ENCODE assay signal across 8 mouse cellular contexts in genomic region chr13:94788771-94789649, GRCm38 (mm10). TPM values are rescaled to one million over a fixed set of nuclear protein-coding genes. Genes with fewer than 3 reads are reported as not detected.
DNase-seq lines count a peak whose midpoint lies in the region; ATAC-seq and TF ChIP-seq lines count a peak whose summit lies in the region.

Gene Tbca, plus strand, starts transcription at chr13:94788910.

- WGBS in forebrain, embryonic 16.5 days: under 1% methylated on average over 74 of the region's 81 CpGs
- WGBS in lung, embryonic 14.5 days: under 1% methylated on average over 80 of the region's 81 CpGs
- WGBS in olfactory bulb, adult 2 months: under 1% methylated on average over 81 of the region's 81 CpGs
- under 1% methylated on average over 80 of the region's 81 CpGs for WGBS in thymus, adult 2 months

- TF ChIP-seq CTCF in layer of hippocampus, adult 2 months (conservative IDR thresholded peaks at IDR 0.05): no peak
- no peak for TF ChIP-seq CTCF in lung, embryonic 14.5 days (IDR thresholded peaks at IDR 0.05; ENCODE audit: low read depth)
- TF ChIP-seq CTCF in olfactory bulb, adult 2 months (IDR thresholded peaks at IDR 0.05; ENCODE audit: insufficient read depth, low read depth, low read length): no peak
- no peak; the same call in 1 of the 2 replicates for TF ChIP-seq CTCF in thymus, adult 2 months (IDR thresholded peaks at IDR 0.05; ENCODE audit: borderline replicate concordance, control insufficient read depth, extremely low read depth, insufficient read depth, low read length, poor library complexity)

- intact Hi-C loops in heart, postnatal 36 days (cut with DNase I): loop anchor here (1.0 kb wide), 1 partner anchor 187 kb away; the partner anchor contains the start of gene Wdr41

- peak; percentile 80 for DNase-seq in ES-E14 (ENCODE audit: low read depth, low spot score)
- peak; percentile 84 for DNase-seq in cerebellum, adult 11-12 months
- peak; percentile 89 to 90 for DNase-seq in heart, postnatal 36 days
- DNase-seq in layer of hippocampus, adult 2 months (ENCODE audit: low spot score in 2 of 2): peak; percentile 66 to 90
- DNase-seq in lung, embryonic 14.5 days: peak; percentile 94
- peak; percentile 87 for DNase-seq in thymus, adult 2 months

- H3K9me3 ChIP-seq in ES-E14 (ENCODE audit: control insufficient read depth, insufficient read depth, low read depth, low read length): no peaks in the 10 kb centered on the region
- H3K9me3 ChIP-seq in forebrain, embryonic 16.5 days (ENCODE audit: control insufficient read depth, low read length): no peaks in the 10 kb centered on the region
- no peaks in the 10 kb centered on the region for H3K9me3 ChIP-seq in lung, embryonic 14.5 days (ENCODE audit: low read depth, low read length)

- H3K4me1 ChIP-seq in ES-E14 (ENCODE audit: control insufficient read depth in 2 of 2, insufficient read depth in 2 of 2, low read length in 2 of 2, poor library complexity in 1 of 2): 0 out of 4 replicates have a peak, but pooled peaks cover 0 to 1% of the 10 kb centered on the region in 2 experiments
- H3K4me1 ChIP-seq in forebrain, embryonic 16.5 days (replicated peaks; ENCODE audit: control insufficient read depth, insufficient read depth, low read length): peaks cover 11% of the 10 kb centered on the region
- H3K4me1 ChIP-seq in lung, embryonic 14.5 days (ENCODE audit: insufficient read depth): peaks cover 4% of the 10 kb centered on the region; the same call in 1 of the 2 replicates
- H3K4me1 ChIP-seq in olfactory bulb, adult 2 months (ENCODE audit: control insufficient read depth, insufficient read depth, low read length): no peaks in the 10 kb centered on the region
- H3K4me1 ChIP-seq in thymus, adult 2 months (replicated peaks; ENCODE audit: control insufficient read depth, insufficient read depth, low read length): peaks cover 5% of the 10 kb centered on the region

- H3K27me3 ChIP-seq in forebrain, embryonic 16.5 days (replicated peaks; ENCODE audit: control insufficient read depth, insufficient read depth, low read length): no peaks in the 10 kb centered on the region; the same call in 1 of the 2 replicates
- peaks cover 4% of the 10 kb centered on the region; the same call in 1 of the 2 replicates for H3K27me3 ChIP-seq in lung, embryonic 14.5 days (ENCODE audit: insufficient read depth, low read length)
- H3K27me3 ChIP-seq in thymus, adult 2 months (ENCODE audit: control insufficient read depth, insufficient read depth, low read length): no peaks in the 10 kb centered on the region

- H3K4me2 ChIP-seq in forebrain, embryonic 16.5 days (ENCODE audit: low read length): peak within 1 kb of the TSS; percentile 91
- peak within 1 kb of the TSS; percentile 86 for H3K4me2 ChIP-seq in lung, embryonic 14.5 days

- peak within 1 kb of the TSS; percentile 93 for H3K9ac ChIP-seq in ES-E14 (ENCODE audit: insufficient read depth, low read depth, low read length, poor library complexity, severe bottlenecking)
- peak within 1 kb of the TSS; percentile 98 for H3K9ac ChIP-seq in forebrain, embryonic 16.5 days (replicated peaks; ENCODE audit: low read depth, low read length)
- peak within 1 kb of the TSS; percentile 93 for H3K9ac ChIP-seq in lung, embryonic 14.5 days

- TF ChIP-seq POLR2A in olfactory bulb, adult 2 months (IDR thresholded peaks at IDR 0.05; ENCODE audit: insufficient read depth, low read depth, low read length): peak; percentile 82
- TF ChIP-seq POLR2A in thymus, adult 2 months (IDR thresholded peaks at IDR 0.05; ENCODE audit: control insufficient read depth, extremely low read depth, insufficient read depth, low read length, poor library complexity): peak; percentile 71

- peak; percentile 98 for ATAC-seq in forebrain, embryonic 16.5 days
- peak; percentile 97 for ATAC-seq in lung, embryonic 14.5 days (ENCODE audit: insufficient read depth)

- in situ Hi-C loops in ES-E14 (cut with MboI; ENCODE audit: low sequenced_read_pairs in 2 of 2, unreplicated experiment in 2 of 2): no loop called here

- peak within 1 kb of the TSS; percentile 81 to 93 for H3K4me3 ChIP-seq in ES-E14 (ENCODE audit: insufficient read depth in 1 of 2, low read depth in 1 of 2, low read length in 2 of 2, poor library complexity in 1 of 2, severe bottlenecking in 1 of 2)
- H3K4me3 ChIP-seq in forebrain, embryonic 16.5 days (replicated peaks; ENCODE audit: low read length): peak within 1 kb of the TSS; percentile 96
- H3K4me3 ChIP-seq in layer of hippocampus, adult 2 months: peak within 1 kb of the TSS; percentile 89
- peak within 1 kb of the TSS; percentile 94 for H3K4me3 ChIP-seq in lung, embryonic 14.5 days (ENCODE audit: low read depth, low read length)
- H3K4me3 ChIP-seq in olfactory bulb, adult 2 months (ENCODE audit: insufficient read depth, low read depth, low read length): peak within 1 kb of the TSS; percentile 95
- peak within 1 kb of the TSS; percentile 91 for H3K4me3 ChIP-seq in thymus, adult 2 months (ENCODE audit: control insufficient read depth, insufficient read depth, low read length)

- no peaks in the 10 kb centered on the region for H3K36me3 ChIP-seq in ES-E14 (ENCODE audit: control insufficient read depth, insufficient read depth, low read length, poor library complexity, severe bottlenecking)
- no peaks in the 10 kb centered on the region for H3K36me3 ChIP-seq in forebrain, embryonic 16.5 days (ENCODE audit: control insufficient read depth, insufficient read depth)
- H3K36me3 ChIP-seq in lung, embryonic 14.5 days (ENCODE audit: insufficient read depth): no peaks in the 10 kb centered on the region
- no peaks in the 10 kb centered on the region for H3K36me3 ChIP-seq in thymus, adult 2 months (ENCODE audit: control insufficient read depth, insufficient read depth, low read length)

- no peak within 1 kb of the TSS for H3K27ac ChIP-seq in ES-E14 (ENCODE audit: insufficient read depth, low read depth, low read length, poor library complexity, severe bottlenecking)
- peak within 1 kb of the TSS; percentile 81 for H3K27ac ChIP-seq in forebrain, embryonic 16.5 days (ENCODE audit: low read length)
- H3K27ac ChIP-seq in layer of hippocampus, adult 2 months: peak within 1 kb of the TSS; percentile 93
- peak within 1 kb of the TSS; percentile 75 for H3K27ac ChIP-seq in lung, embryonic 14.5 days (ENCODE audit: low read depth)
- peak within 1 kb of the TSS; percentile 53; the same call in 1 of the 2 replicates for H3K27ac ChIP-seq in olfactory bulb, adult 2 months (ENCODE audit: insufficient read depth, low read depth, low read length)
- H3K27ac ChIP-seq in thymus, adult 2 months (ENCODE audit: control insufficient read depth, insufficient read depth, low read length): no peak within 1 kb of the TSS

TF ChIP-seq in ES-E14, 5 proteins besides CTCF, POLR2A, EP300 and RAD21:
- no peak for TF ChIP-seq CHD2 (IDR thresholded peaks at IDR 0.05; ENCODE audit: low read depth, low read length)
- no peak for TF ChIP-seq ZC3H11A (IDR thresholded peaks at IDR 0.05; ENCODE audit: borderline replicate concordance, low read depth, low read length)
- no peak for TF ChIP-seq MAFK (IDR thresholded peaks at IDR 0.05; ENCODE audit: insufficient read depth, low read depth, low read length)
- TF ChIP-seq ZNF384 (IDR thresholded peaks at IDR 0.05; ENCODE audit: low read depth, low read length): no peak
- TF ChIP-seq HCFC1 (IDR thresholded peaks at IDR 0.05; ENCODE audit: borderline replicate concordance, insufficient read depth, low read length): no peak

RNA-seq across cellular contexts. Expression of gene Tbca, which starts in this region (rescaled TPM):
- total RNA-seq in ES-E14 (2012; rRNA removed): 175 and 244 TPM in 2 replicates
- 242 and 258 TPM in 2 replicates for polyA plus RNA-seq in forebrain, embryonic 16.5 days (2015; fragmentation: Nextera tagmentation; extraction: Ambion mirVana)
- 100 to 1,000 TPM; 125 to 127 TPM for total RNA-seq in heart, postnatal 36 days (2021)
- 100 to 1,000 TPM; 126 to 150 TPM for total RNA-seq in layer of hippocampus, adult 2 months (2021)
- 235 and 241 TPM in 2 replicates for polyA plus RNA-seq in lung, embryonic 14.5 days (2014; fragmentation: Nextera tagmentation; extraction: Ambion mirVana)
- not detected in 2 replicates for polyA plus RNA-seq in olfactory bulb, adult 2 months (2012; ENCODE audit: insufficient read depth, insufficient read length, low replicate concordance, missing spikeins)
- 8.7 and 10.1 TPM in 2 replicates for polyA plus RNA-seq in thymus, adult 2 months (2012; rRNA removed)

Comparison
In these comparisons a context has a peak if more than half of its experiments do, and no peak if none do; other contexts are left out.
1. RNA of gene Tbca (polyA plus RNA-seq): 242 to 258 TPM in forebrain, embryonic 16.5 days and 235 to 241 TPM in lung, embryonic 14.5 days; 8.7 to 10.1 TPM in thymus, adult 2 months and not detected in olfactory bulb, adult 2 months; every median in the first group is over 10 times any median in the second.
2. H3K27ac ChIP-seq: peak in forebrain, embryonic 16.5 days (single experiment), layer of hippocampus, adult 2 months (single experiment), lung, embryonic 14.5 days (single experiment) and olfactory bulb, adult 2 months (single experiment); none in ES-E14 (single experiment) and thymus, adult 2 months (single experiment).
3. Peak in every context shown above with its lines, with median percentiles within 50 percentile points of each other: DNase-seq, H3K4me3 ChIP-seq and H3K9ac ChIP-seq.